In genomic region chr2:168741273-168742058, GRCm38 (mm10) we compare ENCODE assay signal across 9 mouse cellular contexts. TPM values are rescaled to one million over a fixed set of nuclear protein-coding genes. Genes with fewer than 3 reads are reported as not detected.
A peak's percentile ranks its signal among the peaks of the same experiment; 100 is the strongest.
DNase-seq lines count a peak whose midpoint lies in the region; ATAC-seq and TF ChIP-seq lines count a peak whose summit lies in the region.
"Had no signal": no experiment of that assay in that cellular context is flagged by ENCODE, and none has a peak within 500 bp of the region (broad histone marks: within the 10 kb centered on the region; RNA-seq: fewer than 3 reads in every experiment).

No protein-coding gene starts in this region.

- DNase-seq in embryo, embryonic 9.5 days (ENCODE audit: extremely low spot score), result peak; percentile 81
- peak; percentile 33 for DNase-seq in heart, adult 8-10 months (ENCODE audit: low spot score)
- DNase-seq in kidney, adult 2 months, result peak; percentile 94
- peak; percentile 81 for DNase-seq in limb, embryonic 10.5 days (ENCODE audit: low spot score)
- DNase-seq in spleen, postnatal 36 days (ENCODE audit: low spot score in 2 of 2), result peak; percentile 25 to 27

- peaks cover 29% of the 10 kb centered on the region for H3K27me3 ChIP-seq in erythroblast, embryonic 14.5 days (ENCODE audit: control insufficient read depth)
- H3K27me3 ChIP-seq in kidney, adult 2 months (replicated peaks; ENCODE audit: control insufficient read depth, insufficient read depth, low read length), result no peaks in the 10 kb centered on the region
- no peaks in the 10 kb centered on the region for H3K27me3 ChIP-seq in limb, embryonic 10.5 days (ENCODE audit: low read depth, poor library complexity, severe bottlenecking)
- H3K27me3 ChIP-seq in midbrain, embryonic 12.5 days, result peaks cover 4% of the 10 kb centered on the region; the same call in 1 of the 2 replicates

- peak overlapping the region; percentile 88 for H3K9ac ChIP-seq in midbrain, embryonic 12.5 days (replicated peaks)

- TF ChIP-seq POLR2A in kidney, adult 2 months (IDR thresholded peaks at IDR 0.05; ENCODE audit: low read depth, low read length), result no peak

- no peak overlapping the region for H3K27ac ChIP-seq in kidney, adult 2 months (ENCODE audit: insufficient read depth, low read depth, low read length)
- H3K27ac ChIP-seq in limb, embryonic 10.5 days, result peak overlapping the region; percentile 88
- H3K27ac ChIP-seq in midbrain, embryonic 12.5 days (replicated peaks), result peak overlapping the region; percentile 87

- H3K4me3 ChIP-seq in erythroblast, embryonic 14.5 days (replicated peaks), result peak overlapping the region; percentile 46
- peak overlapping the region; percentile 78 for H3K4me3 ChIP-seq in kidney, adult 2 months (ENCODE audit: insufficient read depth, low read depth, low read length)
- H3K4me3 ChIP-seq in limb, embryonic 10.5 days, result peak overlapping the region; percentile 91
- peak overlapping the region; percentile 72 for H3K4me3 ChIP-seq in midbrain, embryonic 12.5 days
- H3K4me3 ChIP-seq: myocyte had no signal

- 11% methylated on average over 98 of the region's 108 CpGs for WGBS in kidney, adult 2 months
- 8% methylated on average over 105 of the region's 108 CpGs for WGBS in limb, embryonic 10.5 days
- WGBS in midbrain, embryonic 12.5 days, result 1% methylated on average over 66 of the region's 108 CpGs

- H3K4me1 ChIP-seq in erythroblast, embryonic 14.5 days (ENCODE audit: control insufficient read depth), result peaks cover 2% of the 10 kb centered on the region; the same call in 1 of the 2 replicates
- H3K4me1 ChIP-seq in kidney, adult 2 months (ENCODE audit: control insufficient read depth, insufficient read depth, low read length), result peaks cover 3% of the 10 kb centered on the region; the same call in 1 of the 2 replicates
- peaks cover 13% of the 10 kb centered on the region for H3K4me1 ChIP-seq in limb, embryonic 10.5 days
- H3K4me1 ChIP-seq in midbrain, embryonic 12.5 days, result no peaks in the 10 kb centered on the region

- peaks cover 6% of the 10 kb centered on the region for H3K9me3 ChIP-seq in erythroblast, embryonic 14.5 days (ENCODE audit: control insufficient read depth, low read length)
- H3K9me3 ChIP-seq in limb, embryonic 10.5 days (replicated peaks), result no peaks in the 10 kb centered on the region
- H3K9me3 ChIP-seq in midbrain, embryonic 12.5 days, result no peaks in the 10 kb centered on the region; the same call in 1 of the 2 replicates

- ATAC-seq in erythroblast, adult 5-6 weeks (replicated peaks; ENCODE audit: low FRiP score, poor library complexity, severe bottlenecking), result no peak
- peak; percentile 58 for ATAC-seq in midbrain, embryonic 12.5 days (ENCODE audit: low FRiP score, low read depth)

- TF ChIP-seq CTCF in kidney, adult 2 months (conservative IDR thresholded peaks at IDR 0.05; ENCODE audit: insufficient read depth, insufficient read length, low read depth, low read length), result no peak

- no peaks in the 10 kb centered on the region for H3K36me3 ChIP-seq in erythroblast, embryonic 14.5 days (ENCODE audit: control insufficient read depth)
- no peaks in the 10 kb centered on the region for H3K36me3 ChIP-seq in kidney, adult 2 months (ENCODE audit: control insufficient read depth, insufficient read depth, low read length)
- no peaks in the 10 kb centered on the region for H3K36me3 ChIP-seq in limb, embryonic 10.5 days
- no peaks in the 10 kb centered on the region for H3K36me3 ChIP-seq in midbrain, embryonic 12.5 days

- H3K4me2 ChIP-seq in midbrain, embryonic 12.5 days (replicated peaks), result peak overlapping the region; percentile 59

RNA-seq across cellular contexts. Expression of gene Atp9a, which starts 0.7 kb away (rescaled TPM):
- 0.03 TPM in 1 of 2 replicates, not detected in the other for polyA plus RNA-seq in erythroblast, embryonic 14.5 days (2012)
- not detected in 2 replicates for total RNA-seq in erythroblast, adult 5-6 weeks (2015; ENCODE audit: low replicate concordance)
- not detected in 2 replicates for total RNA-seq in erythroblast, adult 5-6 weeks (2017; ENCODE audit: low replicate concordance)
- total RNA-seq in heart, adult 8-10 months (2022), result 10 to 100 TPM; 53.2 to 63.6 (median 56.8) TPM
- 56.0 and 59.8 TPM in 2 replicates for polyA plus RNA-seq in kidney, adult 2 months (2012; rRNA removed)
- polyA plus RNA-seq in limb, embryonic 10.5 days (2016; fragmentation: Nextera tagmentation; extraction: Ambion mirVana), result 4.9 and 6.5 TPM in 2 replicates
- polyA plus RNA-seq in midbrain, embryonic 12.5 days (2016; fragmentation: Nextera tagmentation; extraction: Ambion mirVana), result 41.0 and 42.9 TPM in 2 replicates

RNA-seq across cellular contexts. Expression of gene Sall4, which starts 26.3 kb away (rescaled TPM):
- 0.01 TPM in 2 replicates for polyA plus RNA-seq in erythroblast, embryonic 14.5 days (2012)
- not detected in 2 replicates for total RNA-seq in erythroblast, adult 5-6 weeks (2015; ENCODE audit: low replicate concordance)
- not detected in 2 replicates for total RNA-seq in erythroblast, adult 5-6 weeks (2017; ENCODE audit: low replicate concordance)
- 1 to 10 TPM; 1.3 to 2.6 (median 2.3) TPM for total RNA-seq in heart, adult 8-10 months (2022)
- polyA plus RNA-seq in kidney, adult 2 months (2012; rRNA removed), result not detected in 2 replicates
- polyA plus RNA-seq in limb, embryonic 10.5 days (2016; fragmentation: Nextera tagmentation; extraction: Ambion mirVana), result 26.8 and 53.3 TPM in 2 replicates
- 14.1 and 17.4 TPM in 2 replicates for polyA plus RNA-seq in midbrain, embryonic 12.5 days (2016; fragmentation: Nextera tagmentation; extraction: Ambion mirVana)
- polyA plus RNA-seq: myocyte had no signal

Comparison
In these comparisons a context has a peak if more than half of its experiments do, and no peak if none do; other contexts are left out.
1. DNase-seq: peak in every context shown above with its lines; median percentile 94 in kidney, adult 2 months; 81 in embryo, embryonic 9.5 days; 81 in limb, embryonic 10.5 days; 33 in heart, adult 8-10 months; 26 in spleen, postnatal 36 days.
2. RNA of gene Sall4, which starts 26.3 kb away (polyA plus RNA-seq): 26.8 to 53.3 TPM in limb, embryonic 10.5 days and 14.1 to 17.4 TPM in midbrain, embryonic 12.5 days; not detected in kidney, adult 2 months and 0.01 TPM in erythroblast, embryonic 14.5 days; every median in the first group is over 10 times any median in the second.
3. Peak in every context shown above with its lines, with median percentiles within 50 percentile points of each other: H3K4me3 ChIP-seq.